Mouse (Mus musculus) cerebellum, adult 2 months (tissue): ENCODE results near the gene Amdhd2. TPM values are rescaled to one million over a fixed set of nuclear protein-coding genes. Genes with fewer than 3 reads are reported as not detected.

ENCODE experiments used
- DNase-seq, 2 experiments: peaks; one replicate each; pipeline ENCODE4 v3.0.0; 2021
- H3K27ac ChIP-seq: fragments of 200-500 bp; 2 replicates; pipeline ENCODE4 v1.5.1; 2012; ENCODE audit warnings: low read length, control low read depth, inconsistent platforms; ENCODE audit not compliant: insufficient read depth
- H3K27me3 ChIP-seq: fragments of 200-500 bp; 2 replicates; pipeline ENCODE4 v1.6.1; 2012; ENCODE audit warnings: inconsistent platforms, mild to moderate bottlenecking, low read length, moderate library complexity; ENCODE audit not compliant: control insufficient read depth, insufficient read depth
- H3K4me1 ChIP-seq: fragments of 200-500 bp; 2 replicates; pipeline ENCODE4 v1.6.1; 2011; ENCODE audit warnings: low read length; ENCODE audit not compliant: control insufficient read depth, insufficient read depth
- H3K4me3 ChIP-seq: fragments of 200-500 bp; replicated peaks from 2 replicates; pipeline ENCODE3; 2011; ENCODE audit warnings: mild to moderate bottlenecking, low read depth, low read length, control low read depth; ENCODE audit not compliant: insufficient read depth
- CTCF ChIP-seq: fragments of 200-500 bp; IDR thresholded peaks from 2 replicates; pipeline ENCODE4 v1.5.1; 2011; ENCODE audit warnings: low read depth, mild to moderate bottlenecking, control low read depth, low read length, moderate library complexity, borderline replicate concordance; ENCODE audit not compliant: insufficient read depth
- POLR2A ChIP-seq: fragments of 200-500 bp; IDR thresholded peaks from 2 replicates; pipeline ENCODE4 v1.6.1; 2011; ENCODE audit warnings: low read length, control low read depth, borderline replicate concordance; ENCODE audit not compliant: insufficient read depth
- WGBS: fragments of 180-500 bp; shearing (Covaris S2); methylation state at CpG from one replicate; pipeline ENCODE4 v1.1.7; 2018; 5-methylcytosine and 5-hydroxymethylcytosine counted together
- polyA plus RNA-seq: library from polyadenylated mRNA; depleted of rRNA; stranded (reverse); fragments of >200 nt; gene quantifications from 2 replicates; pipeline ENCODE4 v1.2.3, GENCODE M21; 2012; rRNA removed

Gene Amdhd2
- 37.0 and 40.1 TPM in 2 replicates for polyA plus RNA-seq

GRCm38 (mm10) chr17:24163176-24163962 is at the start of gene Amdhd2:
Amdhd2 (minus strand) TSS chr17:24163766.
- no peak for TF ChIP-seq CTCF
- TF ChIP-seq POLR2A = peak; percentile 55; the same call in 1 of the 2 replicates
- peak within 1 kb of the TSS; percentile 58 for H3K4me3 ChIP-seq
- WGBS = under 1% methylated on average over 47 of the region's 47 CpGs
- DNase-seq = peak; percentile 93 to 94
- no peaks in the 10 kb centered on the region for H3K27me3 ChIP-seq
- H3K4me1 ChIP-seq = peaks cover 10% of the 10 kb centered on the region
- H3K27ac ChIP-seq = peak within 1 kb of the TSS; percentile 32

GRCm38 (mm10) chr17:24213186-24213585 is 49.6 kb upstream of the Amdhd2 start:
- Histone ChIP-seq H3K27me3 (no peaks in the 10 kb centered on the region), H3K4me1 (peaks cover 15% of the 10 kb centered on the region), H3K4me3 (no peak overlapping the region), H3K27ac (no peak overlapping the region)
- DNase-seq = no peak
- TF ChIP-seq CTCF (no peak), POLR2A (no peak)
- WGBS = 69% methylated on average over 6 of the region's 6 CpGs

- DNase-seq = no peak
- peak overlapping the region; percentile 56 for H3K4me3 ChIP-seq
- no peak for TF ChIP-seq POLR2A
- TF ChIP-seq CTCF = peak; percentile 30; the same call in 1 of the 2 replicates
- H3K4me1 ChIP-seq = peaks cover 18% of the 10 kb centered on the region
- H3K27ac ChIP-seq = no peak overlapping the region
- H3K27me3 ChIP-seq = no peaks in the 10 kb centered on the region
- 33% methylated on average over 5 of the region's 5 CpGs for WGBS
Measured at GRCm38 (mm10) chr17:24212441-24213018, 49.0 kb upstream of the Amdhd2 start.

GRCm38 (mm10) chr17:24211631-24212440 is 48.3 kb upstream of the Amdhd2 start:
- Histone ChIP-seq H3K4me3 (peak overlapping the region; percentile 56), H3K4me1 (peaks cover 18% of the 10 kb centered on the region), H3K27ac (peak overlapping the region; percentile 81), H3K27me3 (no peaks in the 10 kb centered on the region)
- 3% methylated on average over 37 of the region's 37 CpGs for WGBS
- TF ChIP-seq POLR2A = peak; percentile 62; the same call in 1 of the 2 replicates
- TF ChIP-seq CTCF = no peak
- peak; percentile 88 to 89 for DNase-seq

- Histone ChIP-seq H3K4me1 (peaks cover 18% of the 10 kb centered on the region), H3K4me3 (no peak overlapping the region), H3K27me3 (no peaks in the 10 kb centered on the region), H3K27ac (no peak overlapping the region)
- TF ChIP-seq POLR2A (no peak), CTCF (no peak)
- DNase-seq = no peak
- 81% methylated on average over 3 of the region's 3 CpGs for WGBS
Measured at GRCm38 (mm10) chr17:24210591-24210990, 47.0 kb upstream of the Amdhd2 start.

- no peak overlapping the region for H3K4me3 ChIP-seq
- no peaks in the 10 kb centered on the region for H3K27me3 ChIP-seq
- no peak for TF ChIP-seq POLR2A
- no peak for TF ChIP-seq CTCF
- H3K27ac ChIP-seq = no peak overlapping the region
- DNase-seq = no peak
- peaks cover 18% of the 10 kb centered on the region for H3K4me1 ChIP-seq
- WGBS = 93% methylated on average over 3 of the region's 3 CpGs
Measured at GRCm38 (mm10) chr17:24209916-24210240, 46.3 kb upstream of the Amdhd2 start.

GRCm38 (mm10) chr17:24209043-24209915 is 45.7 kb upstream of the Amdhd2 start, which contains the start of gene Ntn3:
Ntn3 (minus strand) TSS chr17:24209531.
- peaks cover 24% of the 10 kb centered on the region for H3K4me1 ChIP-seq
- DNase-seq = peak; percentile 49 to 62
- H3K4me3 ChIP-seq = peak within 1 kb of the TSS; percentile 15
- TF ChIP-seq POLR2A = no peak
- no peak for TF ChIP-seq CTCF
- H3K27ac ChIP-seq = peak within 1 kb of the TSS; percentile 6; the same call in 1 of the 2 replicates
- WGBS = 7% methylated on average over 41 of the region's 43 CpGs
- H3K27me3 ChIP-seq = no peaks in the 10 kb centered on the region
